Mouse (Mus musculus): ENCODE measurements around the gene Gse1. TPM values are rescaled to one million over a fixed set of nuclear protein-coding genes. Genes with fewer than 3 reads are reported as not detected.

Gene Gse1
- total RNA-seq, 2 experiments from 2014 or later: 105 to 134 TPM

DNA sequence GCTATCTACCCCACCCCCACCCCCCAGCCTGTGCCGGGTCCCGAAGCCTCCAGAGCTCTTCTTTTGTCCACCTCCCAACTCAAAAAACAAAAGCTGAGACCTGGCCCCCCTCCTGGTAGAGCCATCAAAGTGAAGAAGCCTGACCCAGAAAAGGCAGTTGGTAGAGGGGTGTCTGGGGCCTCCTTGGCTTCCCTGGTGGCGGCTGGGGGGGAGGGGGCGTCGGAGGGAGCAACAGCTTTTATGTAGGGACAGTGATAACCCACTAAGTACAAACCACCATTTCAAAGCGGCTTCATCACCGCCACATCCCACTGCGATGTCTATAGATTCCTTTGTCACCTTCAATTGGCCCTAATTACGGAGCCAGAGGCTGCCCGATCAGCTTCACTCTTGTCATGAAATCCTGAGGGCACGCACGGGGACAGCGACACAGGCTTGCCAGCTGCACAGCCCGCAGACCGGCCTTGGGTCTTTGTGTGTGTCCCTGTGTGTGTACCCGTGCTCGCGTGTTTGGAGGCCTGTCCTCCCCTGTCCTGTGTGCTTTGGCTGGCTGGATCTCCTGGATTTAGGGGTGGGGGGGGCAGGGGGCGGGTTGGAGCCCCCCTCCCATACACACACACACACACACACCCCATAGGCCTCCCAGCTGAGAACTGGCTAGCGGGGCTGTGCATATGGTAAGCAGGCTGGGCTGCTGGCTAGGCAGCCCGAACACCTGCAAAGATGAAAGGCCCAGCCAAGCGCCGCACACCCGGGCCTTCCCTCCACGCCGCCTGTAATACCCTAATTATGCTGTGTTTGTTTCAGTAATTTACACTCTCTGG, 285.6 kb downstream of the Gse1 start:
- ATAC-seq (replicated peaks; ENCODE audit: low FRiP score, poor library complexity, severe bottlenecking): no peak

GRCm38 (mm10) chr8:120515214-120515613, 287.0 kb downstream of the Gse1 start:
- ATAC-seq (replicated peaks; ENCODE audit: low FRiP score, poor library complexity, severe bottlenecking): no peak

DNA sequence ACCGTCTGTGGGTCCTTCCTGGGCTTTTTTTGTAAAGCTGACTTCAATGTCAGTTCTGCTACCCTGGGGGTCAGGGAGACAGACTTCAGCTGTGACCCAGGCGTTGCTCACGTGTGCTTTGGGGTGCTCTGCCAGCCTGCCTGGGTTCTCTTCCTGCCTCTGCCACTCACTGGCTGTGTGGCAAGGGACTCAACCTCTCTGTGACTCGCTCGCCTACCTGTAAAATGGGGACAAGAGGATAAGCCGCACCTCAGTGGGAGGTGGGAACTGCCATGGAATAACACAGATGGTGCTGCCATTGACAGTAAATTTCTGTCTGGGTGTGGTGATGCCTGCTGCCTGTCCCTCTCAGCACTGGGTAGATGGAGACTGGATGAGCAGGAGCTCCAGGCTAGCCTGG, 287.4 kb downstream of the Gse1 start:
- ATAC-seq (replicated peaks; ENCODE audit: low FRiP score, poor library complexity, severe bottlenecking): no peak

DNA sequence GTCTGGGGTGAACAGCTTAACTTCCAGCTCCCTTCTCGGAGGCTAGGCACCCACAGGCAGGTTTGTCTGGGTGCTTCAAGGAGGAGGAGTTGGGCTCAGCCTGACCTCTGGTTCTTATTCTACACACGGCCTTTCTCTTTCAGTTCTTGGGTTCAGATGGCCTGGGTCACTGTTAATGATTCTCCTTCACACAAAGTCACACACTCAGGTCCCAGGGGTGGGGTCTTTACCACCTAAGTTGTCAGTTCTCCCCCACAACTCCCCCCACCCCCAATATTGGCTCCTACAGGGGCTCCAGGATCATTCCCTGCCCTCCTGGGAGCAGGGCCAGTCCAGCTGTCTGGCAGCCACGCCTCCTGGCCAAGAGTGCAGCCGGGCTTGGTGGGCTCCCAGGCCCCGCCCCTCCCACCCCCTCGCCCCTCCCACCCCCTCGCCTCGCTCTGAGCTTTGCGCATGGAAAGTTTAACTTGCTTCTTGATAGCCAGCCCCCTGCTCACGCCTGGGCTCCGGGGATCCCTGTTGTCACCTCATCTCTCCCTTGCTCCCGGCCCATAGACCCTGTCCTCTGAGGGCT, 288.0 kb downstream of the Gse1 start:
- ATAC-seq (replicated peaks; ENCODE audit: low FRiP score, poor library complexity, severe bottlenecking): no peak

GRCm38 (mm10) chr8:120517666-120518410, 289.6 kb downstream of the Gse1 start:
- no peak for ATAC-seq (replicated peaks; ENCODE audit: low FRiP score, poor library complexity, severe bottlenecking)

DNA sequence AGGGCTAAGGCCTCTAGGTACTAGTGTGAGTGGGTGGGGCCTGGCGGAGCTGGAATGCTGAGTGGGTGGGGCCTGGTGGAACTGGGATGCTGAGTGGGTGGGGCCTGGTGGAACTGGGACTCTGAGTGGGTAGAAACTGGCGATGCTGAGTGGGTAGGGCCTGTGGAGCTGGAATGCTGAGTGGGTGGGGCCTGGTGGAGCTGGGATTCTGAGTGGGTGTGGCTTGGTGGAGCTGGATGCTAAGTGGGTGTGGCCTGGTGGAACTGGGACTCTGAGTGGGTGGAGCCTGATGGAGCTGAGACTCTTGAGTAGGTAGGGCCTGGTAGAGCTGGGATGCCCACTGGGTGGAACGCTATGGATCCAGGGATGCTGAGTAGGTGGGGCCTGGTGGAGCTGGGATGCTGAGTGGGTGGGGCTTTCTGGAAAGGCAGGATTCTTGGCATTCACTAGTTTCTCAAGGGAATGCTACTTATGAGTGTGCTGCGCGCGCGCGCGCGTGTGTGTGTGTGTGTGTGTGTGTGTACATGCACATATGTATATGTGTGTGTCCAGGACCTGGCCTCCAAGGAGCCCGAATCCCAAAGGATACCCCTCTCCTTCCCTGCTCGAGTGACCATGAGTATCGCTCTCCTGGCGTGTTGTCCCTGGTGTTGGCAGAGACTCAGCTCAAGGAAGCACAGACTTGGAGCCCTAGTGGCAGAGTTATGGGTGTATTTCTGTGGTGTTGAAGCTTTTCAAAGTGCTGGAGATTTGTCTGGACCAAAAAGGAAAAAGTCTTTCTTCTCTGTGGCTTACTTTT, 290.7 kb downstream of the Gse1 start:
- ATAC-seq (replicated peaks; ENCODE audit: low FRiP score, poor library complexity, severe bottlenecking): peak; percentile 53

GRCm38 (mm10) chr8:120520287-120520686, 292.0 kb downstream of the Gse1 start:
- no peak for ATAC-seq (replicated peaks; ENCODE audit: low FRiP score, poor library complexity, severe bottlenecking)

- ATAC-seq (replicated peaks; ENCODE audit: low FRiP score, poor library complexity, severe bottlenecking): no peak
These were observed 292.7 kb downstream of the Gse1 start for GRCm38 (mm10) chr8:120520707-120521590.

GRCm38 (mm10) chr8:120521591-120521965, 293.3 kb downstream of the Gse1 start:
- ATAC-seq (replicated peaks; ENCODE audit: low FRiP score, poor library complexity, severe bottlenecking): no peak

DNA sequence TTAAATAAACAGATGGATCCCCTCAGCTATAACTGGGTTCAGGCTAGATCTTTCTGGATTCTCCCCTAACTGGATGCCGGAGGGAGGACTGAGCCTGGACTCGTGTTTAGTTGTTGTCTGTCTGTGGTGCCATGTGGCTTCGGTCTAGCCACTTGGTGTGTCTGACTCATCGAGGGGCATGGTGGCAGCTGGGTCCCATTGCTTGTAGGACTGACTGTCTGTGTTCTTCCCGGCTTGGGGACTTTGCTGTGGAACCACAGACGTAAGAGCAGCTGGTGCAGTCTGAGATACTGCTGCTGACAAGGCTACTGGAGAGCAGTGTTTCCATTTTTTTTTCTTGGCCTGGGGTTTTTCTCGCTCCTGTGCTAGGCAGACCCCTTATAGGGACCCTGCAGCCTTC, 295.4 kb downstream of the Gse1 start:
- ATAC-seq (replicated peaks; ENCODE audit: low FRiP score, poor library complexity, severe bottlenecking): no peak

DNA sequence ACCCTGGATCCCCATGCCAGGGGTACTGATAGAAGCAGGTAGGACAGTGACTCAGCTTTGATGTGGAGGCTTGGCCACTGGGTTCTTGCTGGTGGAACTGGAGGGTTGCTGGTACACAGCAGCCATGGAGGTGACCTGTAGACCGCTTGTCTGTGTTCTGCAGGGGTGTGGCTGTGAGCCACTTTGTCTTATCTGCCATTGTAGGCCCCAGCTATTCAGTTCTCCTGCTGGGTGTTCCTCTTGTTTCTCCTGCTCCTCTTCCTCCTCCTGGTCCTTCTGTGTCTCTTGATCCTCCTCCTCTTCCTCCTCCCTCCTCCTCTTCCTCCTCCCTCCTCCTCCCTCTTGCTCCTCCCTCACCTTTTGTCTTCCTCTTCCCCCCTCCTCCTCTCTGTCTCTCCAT, 296.9 kb downstream of the Gse1 start:
- 0 out of 2 replicates have a peak, but pooled peaks have one; percentile 13 for ATAC-seq (replicated peaks; ENCODE audit: low FRiP score, poor library complexity, severe bottlenecking)

GRCm38 (mm10) chr8:120525832-120526231, 297.6 kb downstream of the Gse1 start:
- ATAC-seq (replicated peaks; ENCODE audit: low FRiP score, poor library complexity, severe bottlenecking): no peak

DNA sequence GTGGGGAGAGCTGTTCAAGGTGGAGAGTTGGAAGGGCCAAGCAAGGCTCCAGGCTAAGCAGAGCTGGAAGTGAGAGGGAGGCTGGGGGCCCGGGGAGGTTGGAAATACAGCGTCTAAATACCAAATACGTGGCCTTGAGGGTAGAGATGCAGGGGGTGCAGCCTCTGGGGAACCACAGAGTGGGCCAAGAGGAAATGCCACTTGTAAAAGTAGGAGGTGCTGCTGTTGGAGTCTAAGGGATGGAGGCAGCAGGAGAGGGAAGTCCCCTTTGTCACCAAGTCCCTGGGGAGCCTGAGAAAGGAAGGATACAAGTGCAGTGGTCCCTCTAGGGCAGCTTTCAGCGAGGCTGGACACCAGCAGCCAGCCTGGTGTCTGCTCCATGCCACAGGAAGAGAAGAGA, 298.3 kb downstream of the Gse1 start:
- no peak for ATAC-seq (replicated peaks; ENCODE audit: low FRiP score, poor library complexity, severe bottlenecking)

GRCm38 (mm10) chr8:120528332-120528731, 300.1 kb downstream of the Gse1 start:
- ATAC-seq (replicated peaks; ENCODE audit: low FRiP score, poor library complexity, severe bottlenecking): no peak

GRCm38 (mm10) chr8:120529226-120529625, 301.0 kb downstream of the Gse1 start:
- ATAC-seq (replicated peaks; ENCODE audit: low FRiP score, poor library complexity, severe bottlenecking): no peak

- no peak for ATAC-seq (replicated peaks; ENCODE audit: low FRiP score, poor library complexity, severe bottlenecking)
These were observed 302.8 kb downstream of the Gse1 start for GRCm38 (mm10) chr8:120530954-120531656.

DNA sequence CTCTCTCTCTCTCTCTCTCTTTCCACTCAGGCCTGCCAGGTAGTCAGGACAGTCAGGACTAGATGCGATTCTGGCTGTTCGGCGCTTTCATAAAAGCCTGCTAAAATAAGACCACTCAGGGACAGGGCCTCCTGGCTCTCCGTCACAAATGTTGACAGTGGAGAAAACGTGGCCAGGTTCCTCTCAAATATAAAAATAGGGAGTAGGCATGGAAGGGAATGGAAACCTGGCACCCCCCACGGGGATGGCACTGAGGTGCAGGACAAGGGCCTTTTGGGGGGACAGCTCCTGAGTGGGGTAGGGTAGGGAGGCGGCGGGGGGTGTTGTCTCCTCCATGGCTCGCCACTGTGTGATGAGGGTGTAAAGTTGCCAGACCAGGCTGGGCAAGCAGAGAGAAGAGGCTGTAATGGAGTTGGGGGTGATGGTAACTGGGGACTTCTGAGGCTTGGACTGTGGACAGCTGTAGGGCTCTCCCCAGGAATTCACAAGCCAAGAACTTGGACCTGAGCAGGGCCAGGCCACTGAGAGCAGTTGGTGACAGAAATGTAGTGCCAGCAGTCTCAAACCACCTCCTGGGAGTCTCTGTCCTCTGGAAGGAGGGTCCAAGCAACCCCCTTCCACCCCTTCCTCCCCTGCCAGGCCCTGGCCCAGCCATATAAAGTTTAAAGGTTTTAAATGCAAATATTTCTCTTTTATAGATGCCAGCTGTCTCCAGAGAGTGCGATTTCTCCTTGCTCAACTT, 303.7 kb downstream of the Gse1 start:
- no peak for ATAC-seq (replicated peaks; ENCODE audit: low FRiP score, poor library complexity, severe bottlenecking)

Data from erythroid progenitor cell, adult 5-6 weeks (primary cell).